Mouse (Mus musculus): Measurements from ENCODE around the gene Aym1. TPM values are rescaled to one million over a fixed set of nuclear protein-coding genes. Genes with fewer than 3 reads are reported as not detected.
A peak's percentile ranks its signal among the peaks of the same experiment; 100 is the strongest.

Aym1 gene
- not detected in 2 replicates for polyA plus RNA-seq (2016; fragmentation: Nextera tagmentation; extraction: Ambion mirVana)

GRCm38 (mm10) chr5:113357186-113357585 lies at the start of gene Aym1:
TSS of gene Aym1 (plus strand) at chr5:113357294.
- H3K4me1 ChIP-seq = peaks cover 6% of the 10 kb centered on the region; the same call in 1 of the 2 replicates
- no peak within 1 kb of the TSS for H3K4me3 ChIP-seq
- DNase-seq (ENCODE audit: low spot score) = no peak
- no peaks in the 10 kb centered on the region for H3K9me3 ChIP-seq
- peaks cover 84% of the 10 kb centered on the region for H3K27me3 ChIP-seq (ENCODE audit: insufficient read depth, poor library complexity, severe bottlenecking)
- WGBS = 47% methylated on average over 4 of the region's 6 CpGs
- H3K36me3 ChIP-seq = no peaks in the 10 kb centered on the region
- no peak within 1 kb of the TSS for H3K27ac ChIP-seq

DNA sequence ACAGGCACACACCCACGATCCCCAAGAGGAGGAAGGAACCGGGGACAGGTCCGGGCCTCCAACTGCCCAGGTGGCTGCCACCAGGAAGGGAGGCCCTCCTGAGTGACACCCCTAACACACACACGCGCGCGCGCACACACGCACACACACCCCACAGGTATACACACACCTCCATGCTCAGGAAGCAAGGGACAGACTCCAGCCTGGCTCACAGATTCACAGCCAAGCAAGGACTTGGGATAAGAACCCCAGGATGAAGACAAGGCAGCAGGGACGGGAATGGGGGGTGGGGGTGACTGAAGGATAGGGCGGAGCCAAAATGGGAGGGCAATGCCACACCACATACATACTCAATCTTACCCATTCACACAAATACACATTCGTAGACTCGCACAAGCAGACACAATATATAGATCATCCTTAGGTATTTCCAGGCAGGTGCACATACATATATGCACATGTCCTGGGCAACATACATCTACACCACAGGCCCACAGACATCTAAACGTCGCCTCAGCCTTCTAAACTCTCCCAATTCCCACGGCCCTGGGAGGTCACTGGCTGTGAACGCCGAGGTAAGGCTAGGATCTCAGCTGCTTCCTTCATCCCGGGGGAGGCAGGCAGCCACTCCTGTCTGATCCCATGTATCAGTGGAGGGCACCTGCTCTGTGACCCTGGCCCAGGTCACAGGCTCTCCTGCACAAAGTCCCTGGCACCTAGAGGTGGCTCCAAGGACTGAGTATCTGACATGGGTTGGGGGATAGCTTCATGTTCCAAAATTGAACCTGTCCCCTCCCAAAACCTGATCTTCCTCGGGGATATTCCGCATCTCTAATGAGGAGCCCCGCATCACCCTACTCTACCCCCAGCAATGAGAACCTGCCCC lies 47.4 kb upstream of the Aym1 start:
- 60% methylated on average over 22 of the region's 22 CpGs for WGBS
- peaks cover 77% of the 10 kb centered on the region for H3K27me3 ChIP-seq (ENCODE audit: insufficient read depth, poor library complexity, severe bottlenecking)
- no peak overlapping the region for H3K27ac ChIP-seq

GRCm38 (mm10) chr5:113310377-113311003 lies 46.6 kb upstream of the Aym1 start, which contains the start of gene Sgsm1:
TSS of gene Sgsm1 (minus strand) at chr5:113310786.
- H3K36me3 ChIP-seq = no peaks in the 10 kb centered on the region
- DNase-seq (ENCODE audit: low spot score) = peak; percentile 88
- no peaks in the 10 kb centered on the region for H3K9me3 ChIP-seq
- peaks cover 84% of the 10 kb centered on the region for H3K27me3 ChIP-seq (ENCODE audit: insufficient read depth, poor library complexity, severe bottlenecking)
- H3K4me1 ChIP-seq = peaks cover 29% of the 10 kb centered on the region
- H3K27ac ChIP-seq = peak within 1 kb of the TSS; percentile 37
- WGBS = 4% methylated on average over 53 of the region's 53 CpGs
- peak within 1 kb of the TSS; percentile 63 for H3K4me3 ChIP-seq

More for the DNA sequence above, 47.4 kb upstream of the Aym1 start:
- Histone ChIP-seq H3K36me3 (no peaks in the 10 kb centered on the region), H3K4me3 (peak overlapping the region; percentile 63), H3K9me3 (no peaks in the 10 kb centered on the region), H3K4me1 (peaks cover 29% of the 10 kb centered on the region)
- DNase-seq (ENCODE audit: low spot score) = no peak

GRCm38 (mm10) chr5:113313998-113314397 lies 43.1 kb upstream of the Aym1 start:
- H3K36me3 ChIP-seq = no peaks in the 10 kb centered on the region
- H3K4me1 ChIP-seq = peaks cover 13% of the 10 kb centered on the region
- no peaks in the 10 kb centered on the region for H3K9me3 ChIP-seq
- no peak for DNase-seq (ENCODE audit: low spot score)
- H3K27ac ChIP-seq = no peak overlapping the region
- H3K4me3 ChIP-seq = no peak overlapping the region
- 1% methylated on average over 24 of the region's 24 CpGs for WGBS
- peaks cover 70% of the 10 kb centered on the region for H3K27me3 ChIP-seq (ENCODE audit: insufficient read depth, poor library complexity, severe bottlenecking)

- H3K36me3 ChIP-seq = no peaks in the 10 kb centered on the region
- 5% methylated on average over 38 of the region's 38 CpGs for WGBS
- H3K27ac ChIP-seq = no peak overlapping the region
- peaks cover 10% of the 10 kb centered on the region for H3K9me3 ChIP-seq
- H3K4me3 ChIP-seq = peak overlapping the region; percentile 55
- H3K4me1 ChIP-seq = peaks cover 6% of the 10 kb centered on the region
- peaks cover 56% of the 10 kb centered on the region for H3K27me3 ChIP-seq (ENCODE audit: insufficient read depth, poor library complexity, severe bottlenecking)
- no peak for DNase-seq (ENCODE audit: low spot score)
These were observed 33.1 kb upstream of the Aym1 start for GRCm38 (mm10) chr5:113323784-113324638.

GRCm38 (mm10) chr5:113329463-113329862 lies 27.6 kb upstream of the Aym1 start:
- H3K9me3 ChIP-seq = peaks cover 11% of the 10 kb centered on the region
- H3K27me3 ChIP-seq (ENCODE audit: insufficient read depth, poor library complexity, severe bottlenecking) = peaks cover 60% of the 10 kb centered on the region
- H3K4me1 ChIP-seq = peaks cover 1% of the 10 kb centered on the region
- no peak overlapping the region for H3K27ac ChIP-seq
- no peak for DNase-seq (ENCODE audit: low spot score)
- no peak overlapping the region for H3K4me3 ChIP-seq
- 88% methylated on average over 8 of the region's 8 CpGs for WGBS
- no peaks in the 10 kb centered on the region for H3K36me3 ChIP-seq

GRCm38 (mm10) chr5:113330202-113330601 lies 26.9 kb upstream of the Aym1 start:
- Histone ChIP-seq H3K27ac (no peak overlapping the region), H3K4me1 (peaks cover 8% of the 10 kb centered on the region), H3K36me3 (no peaks in the 10 kb centered on the region), H3K27me3 (ENCODE audit: insufficient read depth, poor library complexity, severe bottlenecking) (peaks cover 60% of the 10 kb centered on the region), H3K9me3 (peaks cover 11% of the 10 kb centered on the region), H3K4me3 (no peak overlapping the region)
- DNase-seq (ENCODE audit: low spot score) = no peak
- WGBS = 80% methylated on average over 3 of the region's 3 CpGs

DNA sequence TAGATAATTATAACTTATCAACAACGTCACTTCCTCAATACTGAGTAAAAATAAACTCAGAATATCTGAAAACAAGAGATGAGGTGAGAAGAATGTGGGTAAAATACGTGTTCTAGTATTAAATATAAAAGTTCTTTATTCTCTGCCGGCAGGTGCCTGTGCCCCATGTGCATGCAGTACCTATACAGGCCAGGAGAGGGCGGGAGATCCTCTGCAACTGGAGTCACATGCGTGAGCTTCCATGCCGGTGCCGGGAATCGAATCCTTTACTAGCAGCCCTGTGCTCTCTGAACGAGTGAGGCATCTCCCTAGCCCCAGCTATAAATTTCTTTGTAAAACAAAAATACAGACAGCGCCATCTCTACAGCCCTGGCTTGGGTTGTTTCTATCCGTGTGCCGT lies 24.9 kb upstream of the Aym1 start:
- H3K27me3 ChIP-seq (ENCODE audit: insufficient read depth, poor library complexity, severe bottlenecking) = peaks cover 69% of the 10 kb centered on the region
- H3K36me3 ChIP-seq = no peaks in the 10 kb centered on the region
- no peak for DNase-seq (ENCODE audit: low spot score)
- no peak overlapping the region for H3K27ac ChIP-seq
- no peak overlapping the region for H3K4me3 ChIP-seq
- H3K4me1 ChIP-seq = peaks cover 18% of the 10 kb centered on the region
- 26% methylated on average over 12 of the region's 12 CpGs for WGBS
- H3K9me3 ChIP-seq = peaks cover 11% of the 10 kb centered on the region

DNA sequence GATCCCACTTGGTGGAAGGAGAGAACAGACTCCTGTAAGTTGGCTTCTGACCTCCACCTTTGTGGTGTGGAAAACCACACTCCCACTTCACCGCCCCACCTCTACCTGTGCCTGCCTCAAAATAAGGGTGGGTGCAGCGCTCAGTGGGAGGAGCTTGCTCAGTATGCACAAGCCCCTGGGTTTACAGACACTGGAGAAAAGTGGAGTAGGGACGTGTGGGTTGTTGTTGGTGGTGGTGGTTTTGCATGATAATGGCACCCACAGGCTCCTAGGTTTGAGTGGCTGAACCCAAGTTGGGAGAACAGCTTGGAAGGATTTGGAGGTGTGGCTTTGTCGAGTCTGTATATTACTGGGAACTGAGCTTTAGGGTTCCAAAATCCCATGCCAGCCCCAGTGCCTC lies 24.2 kb upstream of the Aym1 start:
- DNase-seq (ENCODE audit: low spot score) = no peak
- Histone ChIP-seq H3K27me3 (ENCODE audit: insufficient read depth, poor library complexity, severe bottlenecking) (peaks cover 75% of the 10 kb centered on the region), H3K27ac (no peak overlapping the region), H3K9me3 (peaks cover 11% of the 10 kb centered on the region), H3K4me3 (no peak overlapping the region), H3K36me3 (no peaks in the 10 kb centered on the region), H3K4me1 (peaks cover 18% of the 10 kb centered on the region)
- WGBS = 50% methylated on average over 4 of the region's 4 CpGs

DNA sequence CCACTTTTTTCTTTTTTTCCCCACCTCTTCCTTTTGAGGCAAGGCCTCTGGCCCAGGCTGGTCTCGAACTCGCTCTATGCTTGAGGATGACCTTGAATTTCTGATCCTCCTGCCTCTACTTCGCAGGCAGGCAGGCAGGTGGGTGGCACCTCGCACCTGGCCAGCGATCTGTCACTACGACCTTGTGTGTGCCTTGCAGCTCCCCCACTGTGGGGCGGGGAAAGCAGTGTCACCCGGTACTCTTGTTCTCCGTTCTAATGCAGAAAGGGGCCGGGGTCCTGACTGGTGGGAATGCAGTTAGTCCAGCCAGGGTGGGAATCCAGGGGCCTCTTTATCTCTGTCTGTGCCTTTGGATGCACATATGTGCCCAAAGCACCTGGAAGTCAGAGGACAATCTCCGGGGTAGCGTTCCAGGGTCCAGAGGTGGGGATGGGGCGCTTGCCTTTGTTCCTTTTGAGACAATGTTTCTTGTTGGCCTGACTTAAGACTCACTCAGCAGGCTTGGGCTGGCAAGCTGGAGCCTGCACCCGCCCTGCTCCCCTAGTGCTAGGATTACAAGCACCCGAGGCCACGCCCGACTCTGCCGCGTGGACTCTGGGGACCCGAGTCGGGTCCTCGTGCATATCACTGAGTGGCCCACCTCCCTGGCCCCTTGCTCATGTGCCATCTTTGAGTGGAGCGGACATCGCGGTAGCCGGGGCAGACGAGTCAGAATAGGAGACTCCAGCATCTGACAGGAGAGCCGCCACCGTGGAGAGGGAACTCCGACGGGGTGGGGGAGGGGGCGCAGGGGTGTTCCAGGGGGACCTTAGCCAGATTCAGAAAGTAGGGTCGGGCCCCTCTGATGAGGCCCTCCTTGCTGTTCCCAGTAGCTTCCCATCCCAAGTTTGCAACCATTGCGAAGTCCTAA lies 22.2 kb upstream of the Aym1 start:
- H3K36me3 ChIP-seq = no peaks in the 10 kb centered on the region
- no peaks in the 10 kb centered on the region for H3K9me3 ChIP-seq
- H3K27me3 ChIP-seq (ENCODE audit: insufficient read depth, poor library complexity, severe bottlenecking) = peaks cover 93% of the 10 kb centered on the region
- peak overlapping the region; percentile 47 for H3K4me3 ChIP-seq
- H3K4me1 ChIP-seq = peaks cover 18% of the 10 kb centered on the region
- 7% methylated on average over 34 of the region's 34 CpGs for WGBS
- no peak for DNase-seq (ENCODE audit: low spot score)
- no peak overlapping the region for H3K27ac ChIP-seq

- no peaks in the 10 kb centered on the region for H3K36me3 ChIP-seq
- no peak overlapping the region for H3K27ac ChIP-seq
- no peaks in the 10 kb centered on the region for H3K9me3 ChIP-seq
- under 1% methylated on average over 17 of the region's 17 CpGs for WGBS
- DNase-seq (ENCODE audit: low spot score) = no peak
- H3K27me3 ChIP-seq (ENCODE audit: insufficient read depth, poor library complexity, severe bottlenecking) = peaks cover 89% of the 10 kb centered on the region
- H3K4me1 ChIP-seq = peaks cover 18% of the 10 kb centered on the region
- peak overlapping the region; percentile 47 for H3K4me3 ChIP-seq
These were observed 21.4 kb upstream of the Aym1 start for GRCm38 (mm10) chr5:113335732-113336131.

GRCm38 (mm10) chr5:113336281-113336680 lies 20.8 kb upstream of the Aym1 start:
- H3K4me1 ChIP-seq = peaks cover 18% of the 10 kb centered on the region
- H3K27ac ChIP-seq = no peak overlapping the region
- no peaks in the 10 kb centered on the region for H3K36me3 ChIP-seq
- H3K9me3 ChIP-seq = no peaks in the 10 kb centered on the region
- H3K27me3 ChIP-seq (ENCODE audit: insufficient read depth, poor library complexity, severe bottlenecking) = peaks cover 93% of the 10 kb centered on the region
- no peak for DNase-seq (ENCODE audit: low spot score)
- H3K4me3 ChIP-seq = peak overlapping the region; percentile 47; the same call in 1 of the 2 replicates
- 32% methylated on average over 9 of the region's 9 CpGs for WGBS
